Mouse (Mus musculus) liver, embryonic 15.5 days (tissue): Measurements from ENCODE around the gene Exosc9. TPM values are rescaled to one million over a fixed set of nuclear protein-coding genes. Genes with fewer than 3 reads are reported as not detected.

Source experiments
- ATAC-seq: fragments of 200-750 bp; cut with Nextera tagmentation; 2 replicates; pipeline ENCODE4 v1.8.0; 2017; ENCODE audit warnings: moderate number of reproducible peaks, mild to moderate bottlenecking, moderate library complexity; ENCODE audit not compliant: insufficient read depth
- H3K27ac ChIP-seq: fragments of 300-500 bp; sonication (generic); replicated peaks from 2 replicates; pipeline ENCODE4 v1.5.1; 2015; ENCODE audit warnings: mild to moderate bottlenecking, inconsistent platforms
- H3K27me3 ChIP-seq: fragments of 300-500 bp; sonication (generic); 2 replicates; pipeline ENCODE4 v1.6.1; 2015; ENCODE audit warnings: mild to moderate bottlenecking, inconsistent platforms
- H3K36me3 ChIP-seq: fragments of 300-500 bp; sonication (generic); replicated peaks from 2 replicates; pipeline ENCODE4 v1.6.1; 2015; ENCODE audit warnings: moderate library complexity, mild to moderate bottlenecking, inconsistent platforms
- H3K4me1 ChIP-seq: fragments of 300-500 bp; sonication (generic); replicated peaks from 2 replicates; pipeline ENCODE4 v1.6.1; 2015; ENCODE audit warnings: inconsistent platforms
- H3K4me2 ChIP-seq: fragments of 300-500 bp; sonication (generic); 2 replicates; pipeline ENCODE4 v1.6.1; 2015; ENCODE audit warnings: moderate library complexity, mild to moderate bottlenecking, inconsistent platforms
- H3K4me3 ChIP-seq: fragments of 300-500 bp; sonication (generic); replicated peaks from 2 replicates; pipeline ENCODE4 v1.5.1; 2015; ENCODE audit warnings: mild to moderate bottlenecking, inconsistent platforms
- H3K9ac ChIP-seq: fragments of 300-500 bp; sonication (generic); 2 replicates; pipeline ENCODE4 v1.6.1; 2015; ENCODE audit warnings: moderate library complexity, mild to moderate bottlenecking, inconsistent platforms
- H3K9me3 ChIP-seq: fragments of 300-500 bp; sonication (generic); replicated peaks from 2 replicates; pipeline ENCODE4 v1.6.1; 2016; ENCODE audit warnings: inconsistent platforms
- WGBS: fragments of 180-500 bp; shearing (Covaris S2); methylation state at CpG from one replicate; pipeline ENCODE4 v1.1.7; 2015; ENCODE audit warnings: mixed read lengths; ENCODE audit not compliant: insufficient replicate concordance; 5-methylcytosine and 5-hydroxymethylcytosine counted together
- polyA plus RNA-seq: library from polyadenylated mRNA; unstranded; fragments of >200 nt; fragmentation: Nextera tagmentation; extraction: Ambion mirVana; gene quantifications from 2 replicates; pipeline ENCODE4 v1.2.1, GENCODE M21; 2015

Gene Exosc9
- polyA plus RNA-seq, 1 experiment from 2014 or later = 38.1 TPM

DNA sequence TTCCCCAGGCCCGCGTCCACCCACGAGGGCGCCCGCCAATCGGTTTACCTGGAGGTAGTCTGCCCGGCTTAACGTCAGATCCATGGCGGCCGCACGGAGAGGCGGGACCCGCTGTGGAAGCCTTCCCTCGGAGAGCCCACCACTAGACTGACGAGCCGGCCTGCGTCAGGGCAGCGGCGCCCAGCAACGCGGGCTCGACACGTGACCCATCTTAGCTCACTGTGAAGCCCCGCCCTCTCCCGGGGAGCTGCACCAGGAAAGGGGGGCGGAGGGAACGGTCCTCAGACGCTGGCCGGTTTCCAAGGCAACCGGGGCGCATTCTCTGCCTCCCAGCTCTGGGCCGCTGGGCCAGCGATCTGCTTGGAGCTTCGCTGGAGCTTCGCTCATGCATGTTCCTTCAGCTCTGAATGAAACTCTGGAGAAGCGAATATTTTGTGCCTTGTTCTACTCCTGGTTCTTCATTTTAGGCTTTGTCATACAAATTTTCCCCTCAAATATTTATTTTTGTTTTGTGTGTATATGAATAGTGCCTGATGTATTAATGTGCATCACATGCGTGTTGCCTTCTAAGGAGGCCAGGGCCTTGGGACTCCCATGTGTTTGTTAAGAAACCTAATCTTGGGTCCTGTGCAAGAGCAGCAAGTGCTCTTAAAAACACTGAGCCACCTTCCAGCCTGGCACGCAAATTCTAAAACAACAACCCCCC is 60.9 kb downstream of the Exosc9 start, which contains the start of gene Bbs7:
TSS of gene Bbs7 (minus strand) at position 276 of the 706 bp plus-strand sequence.
- H3K27me3 ChIP-seq = no peaks in the 10 kb centered on the region

DNA sequence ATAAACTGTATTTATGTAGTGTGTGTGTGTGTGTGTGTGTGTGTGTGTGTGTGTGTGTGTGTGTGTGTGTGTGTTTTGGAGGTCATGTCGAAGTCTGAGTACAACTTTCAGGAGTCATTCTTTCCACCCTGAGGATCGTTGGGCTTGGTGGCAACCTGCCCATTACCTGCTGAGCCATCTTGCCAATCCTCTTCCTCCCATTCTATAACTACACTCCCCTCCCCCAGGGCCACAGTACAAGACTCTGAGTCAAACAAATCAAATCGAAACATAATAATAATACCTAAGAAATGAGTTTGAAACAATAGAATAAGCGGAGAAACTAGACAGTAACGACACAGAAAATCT is 61.5 kb downstream of the Exosc9 start:
- Histone ChIP-seq H3K27me3 (no peaks in the 10 kb centered on the region), H3K4me3 (no peak overlapping the region), H3K4me2 (peak overlapping the region; percentile 93; the same call in 1 of the 2 replicates), H3K9ac (no peak overlapping the region), H3K27ac (no peak overlapping the region), H3K4me1 (peaks cover 16% of the 10 kb centered on the region), H3K36me3 (no peaks in the 10 kb centered on the region), H3K9me3 (no peaks in the 10 kb centered on the region)
- no peak for ATAC-seq
- WGBS = 56% methylated on average over 5 of the region's 5 CpGs

More for the DNA sequence above, 60.9 kb downstream of the Exosc9 start, which contains the start of gene Bbs7:
- H3K4me1 ChIP-seq = peaks cover 16% of the 10 kb centered on the region
- H3K9me3 ChIP-seq = no peaks in the 10 kb centered on the region
- WGBS = 4% methylated on average over 38 of the region's 38 CpGs
- H3K4me3 ChIP-seq = peak within 1 kb of the TSS; percentile 69
- no peaks in the 10 kb centered on the region for H3K36me3 ChIP-seq
- ATAC-seq = peak; percentile 94
- H3K27ac ChIP-seq = 0 out of 2 replicates have a peak within 1 kb of the TSS, but pooled peaks have one; percentile 7
- H3K9ac ChIP-seq = peak within 1 kb of the TSS; percentile 70
- H3K4me2 ChIP-seq = peak within 1 kb of the TSS; percentile 93

Other genes starting within 250 kb of the Exosc9 start
- 76.1 and 91.9 TPM in 2 replicates for gene Anxa5, start 76.7 kb upstream of the Exosc9 start, polyA plus RNA-seq
- 1.1 and 1.2 TPM in 2 replicates for gene 1810062G17Rik, start 76.7 kb upstream of the Exosc9 start, polyA plus RNA-seq
- gene Gm11549, start 30.8 kb upstream of the Exosc9 start, polyA plus RNA-seq = not detected in 2 replicates
- 251 and 253 TPM in 2 replicates for gene Ccna2, start 19.5 kb downstream of the Exosc9 start, polyA plus RNA-seq
- 8.8 and 8.9 TPM in 2 replicates for gene Bbs7, start 60.9 kb downstream of the Exosc9 start, polyA plus RNA-seq
- gene Trpc3, start 137.6 kb downstream of the Exosc9 start, polyA plus RNA-seq = 0.26 and 0.55 TPM in 2 replicates